Mouse (Mus musculus): Measurements from ENCODE around the gene 6820408C15Rik. TPM values are rescaled to one million over a fixed set of nuclear protein-coding genes. Genes with fewer than 3 reads are reported as not detected.

Gene 6820408C15Rik
- not detected in 2 replicates for polyA plus RNA-seq (2012)

GRCm38 (mm10) chr2:152415287-152415686, at the start of gene 6820408C15Rik:
TSS of gene 6820408C15Rik (plus strand) at chr2:152415587.
- Histone ChIP-seq H3K4me1 (ENCODE audit: control insufficient read depth) (peaks cover 49% of the 10 kb centered on the region), H3K27me3 (ENCODE audit: control insufficient read depth) (no peaks in the 10 kb centered on the region), H3K4me3 (replicated peaks) (peak within 1 kb of the TSS; percentile 90), H3K9me3 (ENCODE audit: control insufficient read depth, low read length) (peaks cover 10% of the 10 kb centered on the region), H3K36me3 (ENCODE audit: control insufficient read depth) (peaks cover 25% of the 10 kb centered on the region)
- TF ChIP-seq TAL1 (IDR thresholded peaks at IDR 0.05; ENCODE audit: low read length): no peak
- no peak for TF ChIP-seq GATA1 (IDR thresholded peaks at IDR 0.05; ENCODE audit: low read length)

GRCm38 (mm10) chr2:152367917-152368316, 47.5 kb upstream of the 6820408C15Rik start:
- Histone ChIP-seq H3K9me3 (ENCODE audit: control insufficient read depth, low read length) (no peaks in the 10 kb centered on the region), H3K36me3 (ENCODE audit: control insufficient read depth) (no peaks in the 10 kb centered on the region), H3K27me3 (ENCODE audit: control insufficient read depth) (peaks cover 17% of the 10 kb centered on the region), H3K4me1 (ENCODE audit: control insufficient read depth) (peaks cover 10% of the 10 kb centered on the region), H3K4me3 (replicated peaks) (no peak overlapping the region)
- no peak for TF ChIP-seq TAL1 (IDR thresholded peaks at IDR 0.05; ENCODE audit: low read length)
- TF ChIP-seq GATA1 (IDR thresholded peaks at IDR 0.05; ENCODE audit: low read length): no peak

GRCm38 (mm10) chr2:152368532-152369140, 46.8 kb upstream of the 6820408C15Rik start:
- peaks cover 12% of the 10 kb centered on the region for H3K4me1 ChIP-seq (ENCODE audit: control insufficient read depth)
- no peaks in the 10 kb centered on the region for H3K36me3 ChIP-seq (ENCODE audit: control insufficient read depth)
- H3K9me3 ChIP-seq (ENCODE audit: control insufficient read depth, low read length): no peaks in the 10 kb centered on the region
- H3K4me3 ChIP-seq (replicated peaks): no peak overlapping the region
- no peak for TF ChIP-seq GATA1 (IDR thresholded peaks at IDR 0.05; ENCODE audit: low read length)
- TF ChIP-seq TAL1 (IDR thresholded peaks at IDR 0.05; ENCODE audit: low read length): no peak
- peaks cover 17% of the 10 kb centered on the region for H3K27me3 ChIP-seq (ENCODE audit: control insufficient read depth)

GRCm38 (mm10) chr2:152372104-152372503, 43.3 kb upstream of the 6820408C15Rik start:
- Histone ChIP-seq H3K4me1 (ENCODE audit: control insufficient read depth) (peaks cover 13% of the 10 kb centered on the region), H3K9me3 (ENCODE audit: control insufficient read depth, low read length) (no peaks in the 10 kb centered on the region), H3K4me3 (replicated peaks) (no peak overlapping the region), H3K27me3 (ENCODE audit: control insufficient read depth) (peaks cover 51% of the 10 kb centered on the region), H3K36me3 (ENCODE audit: control insufficient read depth) (no peaks in the 10 kb centered on the region)
- TF ChIP-seq TAL1 (IDR thresholded peaks at IDR 0.05; ENCODE audit: low read length) (no peak), GATA1 (IDR thresholded peaks at IDR 0.05; ENCODE audit: low read length) (no peak)

- Histone ChIP-seq H3K27me3 (ENCODE audit: control insufficient read depth) (peaks cover 56% of the 10 kb centered on the region), H3K9me3 (ENCODE audit: control insufficient read depth, low read length) (no peaks in the 10 kb centered on the region), H3K4me1 (ENCODE audit: control insufficient read depth) (peaks cover 13% of the 10 kb centered on the region), H3K4me3 (replicated peaks) (no peak overlapping the region), H3K36me3 (ENCODE audit: control insufficient read depth) (no peaks in the 10 kb centered on the region)
- TF ChIP-seq TAL1 (IDR thresholded peaks at IDR 0.05; ENCODE audit: low read length) (no peak), GATA1 (IDR thresholded peaks at IDR 0.05; ENCODE audit: low read length) (no peak)
These were observed 42.7 kb upstream of the 6820408C15Rik start for GRCm38 (mm10) chr2:152372661-152373060.

- Histone ChIP-seq H3K4me3 (replicated peaks) (no peak overlapping the region), H3K4me1 (ENCODE audit: control insufficient read depth) (peaks cover 13% of the 10 kb centered on the region), H3K36me3 (ENCODE audit: control insufficient read depth) (no peaks in the 10 kb centered on the region), H3K9me3 (ENCODE audit: control insufficient read depth, low read length) (no peaks in the 10 kb centered on the region), H3K27me3 (ENCODE audit: control insufficient read depth) (peaks cover 62% of the 10 kb centered on the region)
- TF ChIP-seq TAL1 (IDR thresholded peaks at IDR 0.05; ENCODE audit: low read length): no peak
- TF ChIP-seq GATA1 (IDR thresholded peaks at IDR 0.05; ENCODE audit: low read length): no peak
These were observed 41.8 kb upstream of the 6820408C15Rik start for GRCm38 (mm10) chr2:152373547-152373946.

- TF ChIP-seq TAL1 (IDR thresholded peaks at IDR 0.05; ENCODE audit: low read length): no peak
- no peak for TF ChIP-seq GATA1 (IDR thresholded peaks at IDR 0.05; ENCODE audit: low read length)
- Histone ChIP-seq H3K4me1 (ENCODE audit: control insufficient read depth) (peaks cover 11% of the 10 kb centered on the region), H3K4me3 (replicated peaks) (no peak overlapping the region), H3K36me3 (ENCODE audit: control insufficient read depth) (no peaks in the 10 kb centered on the region), H3K27me3 (ENCODE audit: control insufficient read depth) (peaks cover 53% of the 10 kb centered on the region), H3K9me3 (ENCODE audit: control insufficient read depth, low read length) (no peaks in the 10 kb centered on the region)
These were observed 39.6 kb upstream of the 6820408C15Rik start for GRCm38 (mm10) chr2:152375652-152376344.

GRCm38 (mm10) chr2:152376345-152376741, 39.0 kb upstream of the 6820408C15Rik start, which contains the start of gene Nrsn2:
TSS of gene Nrsn2 (minus strand) at chr2:152376638.
- no peak for TF ChIP-seq GATA1 (IDR thresholded peaks at IDR 0.05; ENCODE audit: low read length)
- no peak for TF ChIP-seq TAL1 (IDR thresholded peaks at IDR 0.05; ENCODE audit: low read length)
- Histone ChIP-seq H3K4me1 (ENCODE audit: control insufficient read depth) (peaks cover 11% of the 10 kb centered on the region), H3K36me3 (ENCODE audit: control insufficient read depth) (no peaks in the 10 kb centered on the region), H3K4me3 (replicated peaks) (no peak within 1 kb of the TSS), H3K27me3 (ENCODE audit: control insufficient read depth) (peaks cover 53% of the 10 kb centered on the region), H3K9me3 (ENCODE audit: control insufficient read depth, low read length) (no peaks in the 10 kb centered on the region)

GRCm38 (mm10) chr2:152384191-152384590, 31.2 kb upstream of the 6820408C15Rik start:
- H3K9me3 ChIP-seq (ENCODE audit: control insufficient read depth, low read length): peaks cover 6% of the 10 kb centered on the region; the same call in 1 of the 2 replicates
- H3K27me3 ChIP-seq (ENCODE audit: control insufficient read depth): peaks cover 6% of the 10 kb centered on the region; the same call in 1 of the 2 replicates
- no peak overlapping the region for H3K4me3 ChIP-seq (replicated peaks)
- TF ChIP-seq GATA1 (IDR thresholded peaks at IDR 0.05; ENCODE audit: low read length) (no peak), TAL1 (IDR thresholded peaks at IDR 0.05; ENCODE audit: low read length) (no peak)
- H3K36me3 ChIP-seq (ENCODE audit: control insufficient read depth): no peaks in the 10 kb centered on the region
- peaks cover 4% of the 10 kb centered on the region for H3K4me1 ChIP-seq (ENCODE audit: control insufficient read depth)
